Mouse (Mus musculus): ENCODE results near the gene Zfp683. TPM values are rescaled to one million over a fixed set of nuclear protein-coding genes. Genes with fewer than 3 reads are reported as not detected.

Zfp683 gene
- not detected in 2 replicates for total RNA-seq (2012; rRNA removed)

- Histone ChIP-seq H3K4me3 (ENCODE audit: insufficient read depth in 1 of 2, low read depth in 1 of 2, low read length in 2 of 2, poor library complexity in 1 of 2, severe bottlenecking in 1 of 2) (no peak within 1 kb of the TSS), H3K27ac (ENCODE audit: insufficient read depth, low read depth, low read length, poor library complexity, severe bottlenecking) (no peak within 1 kb of the TSS), H3K36me3 (ENCODE audit: control insufficient read depth, insufficient read depth, low read length, poor library complexity, severe bottlenecking) (no peaks in the 10 kb centered on the region), H3K9ac (ENCODE audit: insufficient read depth, low read depth, low read length, poor library complexity, severe bottlenecking) (no peak within 1 kb of the TSS), H3K9me3 (ENCODE audit: control insufficient read depth, insufficient read depth, low read depth, low read length) (no peaks in the 10 kb centered on the region), H3K4me1 (ENCODE audit: control insufficient read depth in 2 of 2, insufficient read depth in 2 of 2, low read length in 2 of 2, poor library complexity in 1 of 2) (peaks cover 2 to 3% of the 10 kb centered on the region in 2 experiments)
- no peak for DNase-seq (ENCODE audit: low read depth, low spot score)
- in situ Hi-C loops (cut with MboI; ENCODE audit: low sequenced_read_pairs in 2 of 2, unreplicated experiment in 2 of 2) = no loop called here
- no peak for TF ChIP-seq ZNF384 (IDR thresholded peaks at IDR 0.05; ENCODE audit: low read depth, low read length)
- TF ChIP-seq HCFC1 (IDR thresholded peaks at IDR 0.05; ENCODE audit: borderline replicate concordance, insufficient read depth, low read length) = no peak
Observed at GRCm38 (mm10) chr4:134053538-134053937, at the start of gene Zfp683. TSS of gene Zfp683 (plus strand) at chr4:134053838.

- in situ Hi-C loops (cut with MboI; ENCODE audit: low sequenced_read_pairs in 2 of 2, unreplicated experiment in 2 of 2) = no loop called here
- Histone ChIP-seq H3K9me3 (ENCODE audit: control insufficient read depth, insufficient read depth, low read depth, low read length) (no peaks in the 10 kb centered on the region), H3K4me3 (ENCODE audit: insufficient read depth in 1 of 2, low read depth in 1 of 2, low read length in 2 of 2, poor library complexity in 1 of 2, severe bottlenecking in 1 of 2) (no peak overlapping the region), H3K36me3 (ENCODE audit: control insufficient read depth, insufficient read depth, low read length, poor library complexity, severe bottlenecking) (peaks cover 30% of the 10 kb centered on the region), H3K27ac (ENCODE audit: insufficient read depth, low read depth, low read length, poor library complexity, severe bottlenecking) (no peak overlapping the region), H3K4me1 (ENCODE audit: control insufficient read depth in 2 of 2, insufficient read depth in 2 of 2, low read length in 2 of 2, poor library complexity in 1 of 2) (peaks cover 5 to 20% of the 10 kb centered on the region in 2 experiments), H3K9ac (ENCODE audit: insufficient read depth, low read depth, low read length, poor library complexity, severe bottlenecking) (no peak overlapping the region)
- DNase-seq (ENCODE audit: low read depth, low spot score) = no peak
- TF ChIP-seq ZNF384 (IDR thresholded peaks at IDR 0.05; ENCODE audit: low read depth, low read length) (no peak), HCFC1 (IDR thresholded peaks at IDR 0.05; ENCODE audit: borderline replicate concordance, insufficient read depth, low read length) (no peak), ZC3H11A (IDR thresholded peaks at IDR 0.05; ENCODE audit: borderline replicate concordance, low read depth, low read length) (no peak), MAFK (IDR thresholded peaks at IDR 0.05; ENCODE audit: insufficient read depth, low read depth, low read length) (no peak), CHD2 (IDR thresholded peaks at IDR 0.05; ENCODE audit: low read depth, low read length) (no peak)
Observed at GRCm38 (mm10) chr4:134005581-134006358, 47.9 kb upstream of the Zfp683 start.

GRCm38 (mm10) chr4:134006845-134007244, 46.8 kb upstream of the Zfp683 start:
- in situ Hi-C loops (cut with MboI; ENCODE audit: low sequenced_read_pairs in 2 of 2, unreplicated experiment in 2 of 2) = no loop called here
- Histone ChIP-seq H3K27ac (ENCODE audit: insufficient read depth, low read depth, low read length, poor library complexity, severe bottlenecking) (no peak overlapping the region), H3K36me3 (ENCODE audit: control insufficient read depth, insufficient read depth, low read length, poor library complexity, severe bottlenecking) (peaks cover 30% of the 10 kb centered on the region), H3K9ac (ENCODE audit: insufficient read depth, low read depth, low read length, poor library complexity, severe bottlenecking) (no peak overlapping the region), H3K4me1 (ENCODE audit: control insufficient read depth in 2 of 2, insufficient read depth in 2 of 2, low read length in 2 of 2, poor library complexity in 1 of 2) (peaks cover 5 to 20% of the 10 kb centered on the region in 2 experiments), H3K4me3 (ENCODE audit: insufficient read depth in 1 of 2, low read depth in 1 of 2, low read length in 2 of 2, poor library complexity in 1 of 2, severe bottlenecking in 1 of 2) (no peak overlapping the region), H3K9me3 (ENCODE audit: control insufficient read depth, insufficient read depth, low read depth, low read length) (no peaks in the 10 kb centered on the region)
- TF ChIP-seq HCFC1 (IDR thresholded peaks at IDR 0.05; ENCODE audit: borderline replicate concordance, insufficient read depth, low read length) = no peak
- DNase-seq (ENCODE audit: low read depth, low spot score) = no peak

DNA sequence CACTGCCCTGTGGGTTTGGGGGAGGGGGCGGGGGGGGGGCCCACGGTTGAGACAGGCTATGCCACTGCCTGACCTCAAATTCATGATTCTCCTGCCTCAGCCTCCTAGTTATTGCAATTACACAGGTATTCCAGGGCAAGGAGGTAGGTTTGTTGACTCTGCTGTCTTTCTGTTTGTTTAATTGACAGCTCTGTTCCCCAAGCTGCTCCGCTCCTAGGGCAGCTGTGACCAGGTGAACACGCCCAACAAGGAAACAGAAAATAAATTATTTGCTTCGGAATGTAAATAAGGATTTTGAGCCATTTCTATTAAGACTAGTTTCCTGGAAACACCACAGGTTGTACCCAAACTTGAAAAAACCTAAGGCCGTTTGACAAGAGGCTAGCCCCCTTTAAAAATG, 43.9 kb upstream of the Zfp683 start:
- DNase-seq (ENCODE audit: low read depth, low spot score) = no peak
- TF ChIP-seq HCFC1 (IDR thresholded peaks at IDR 0.05; ENCODE audit: borderline replicate concordance, insufficient read depth, low read length) = no peak
- TF ChIP-seq ZNF384 (IDR thresholded peaks at IDR 0.05; ENCODE audit: low read depth, low read length) = no peak
- TF ChIP-seq ZC3H11A (IDR thresholded peaks at IDR 0.05; ENCODE audit: borderline replicate concordance, low read depth, low read length) = no peak
- TF ChIP-seq CHD2 (IDR thresholded peaks at IDR 0.05; ENCODE audit: low read depth, low read length) = no peak
- no peak for TF ChIP-seq MAFK (IDR thresholded peaks at IDR 0.05; ENCODE audit: insufficient read depth, low read depth, low read length)
- Histone ChIP-seq H3K36me3 (ENCODE audit: control insufficient read depth, insufficient read depth, low read length, poor library complexity, severe bottlenecking) (peaks cover 24% of the 10 kb centered on the region), H3K9me3 (ENCODE audit: control insufficient read depth, insufficient read depth, low read depth, low read length) (no peaks in the 10 kb centered on the region), H3K4me3 (ENCODE audit: insufficient read depth in 1 of 2, low read depth in 1 of 2, low read length in 2 of 2, poor library complexity in 1 of 2, severe bottlenecking in 1 of 2) (no peak overlapping the region), H3K27ac (ENCODE audit: insufficient read depth, low read depth, low read length, poor library complexity, severe bottlenecking) (no peak overlapping the region), H3K4me1 (ENCODE audit: control insufficient read depth in 2 of 2, insufficient read depth in 2 of 2, low read length in 2 of 2, poor library complexity in 1 of 2) (peaks cover 8 to 20% of the 10 kb centered on the region in 2 experiments), H3K9ac (ENCODE audit: insufficient read depth, low read depth, low read length, poor library complexity, severe bottlenecking) (no peak overlapping the region)
- in situ Hi-C loops (cut with MboI; ENCODE audit: low sequenced_read_pairs in 2 of 2, unreplicated experiment in 2 of 2) = no loop called here

Measured in ES-E14 (cell line).